Mouse (Mus musculus) myocyte (in vitro differentiated cells): ENCODE data around the gene Gmpr2.

ENCODE experiments used
- MYOD1 ChIP-seq, 3 experiments: IDR thresholded peaks; one replicate each; pipeline ENCODE4 v1.6.1; 2011; ENCODE audit warnings: control low read depth in 2 of 3, low read depth in 2 of 3, mild to moderate bottlenecking in 2 of 3, moderate library complexity in 1 of 3; ENCODE audit not compliant: insufficient read length in 2 of 3, control insufficient read depth in 1 of 3
- POLR2AphosphoS2 ChIP-seq: IDR thresholded peaks from one replicate; pipeline ENCODE4 v1.6.1; 2011; ENCODE audit warnings: low read depth, control low read depth; ENCODE audit not compliant: insufficient read length

DNA sequence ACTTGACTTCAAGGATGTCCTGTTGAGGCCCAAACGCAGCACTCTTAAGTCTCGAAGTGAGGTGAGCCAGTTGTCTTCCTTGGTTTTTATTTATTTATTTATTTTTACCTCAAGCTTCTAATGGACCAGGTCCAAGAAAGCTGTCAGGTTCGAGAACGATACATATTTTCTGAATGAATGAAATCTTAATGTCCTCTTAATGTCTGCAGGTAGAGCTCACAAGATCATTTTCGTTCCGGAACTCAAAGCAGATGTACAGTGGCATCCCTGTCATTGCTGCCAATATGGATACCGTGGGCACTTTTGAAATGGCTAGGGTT is 960 bp downstream of the Gmpr2 start:
- TF ChIP-seq MYOD1 (IDR thresholded peaks at IDR 0.05; ENCODE audit: control insufficient read depth in 1 of 3, insufficient read length in 2 of 3, low read depth in 2 of 3) (no peak), POLR2AphosphoS2 (no peak)
